ENCODE assay signal across 8 mouse cellular contexts in the genomic region with DNA sequence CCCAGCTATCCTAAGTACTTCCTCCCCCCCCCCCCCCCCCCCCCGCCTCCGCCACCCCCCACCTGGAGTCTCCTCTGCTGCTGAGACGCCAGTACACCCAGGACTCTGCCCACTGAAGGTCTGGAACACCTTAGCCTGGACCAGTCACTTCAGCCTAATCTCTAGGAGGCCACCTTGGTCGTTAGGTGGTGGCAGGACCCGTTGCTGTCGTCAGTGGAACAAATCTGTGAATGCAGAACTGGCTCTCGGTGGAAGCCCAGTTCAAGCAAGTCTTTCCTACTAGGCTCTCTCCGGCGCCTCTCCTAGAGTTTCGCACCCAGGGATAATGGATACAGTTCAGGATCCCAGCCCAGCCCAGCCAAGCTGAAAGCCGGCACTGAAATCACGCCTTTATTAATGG. TPM values are rescaled to one million over a fixed set of nuclear protein-coding genes. Genes with fewer than 3 reads are reported as not detected.
DNase-seq lines count a peak whose midpoint lies in the region; ATAC-seq and TF ChIP-seq lines count a peak whose summit lies in the region.

No protein-coding gene starts in this region.

- peak overlapping the region; percentile 52 for H3K4me2 ChIP-seq in hindbrain, embryonic 12.5 days (replicated peaks)
- peak overlapping the region; percentile 58 for H3K4me2 ChIP-seq in lung, embryonic 15.5 days

- no peak for DNase-seq in gastrocnemius, adult 2 months
- no peak for DNase-seq in gastrocnemius, postnatal 25 days
- peak; percentile 34 for DNase-seq in ZHBTc4 (ENCODE audit: low read depth, low spot score)
- no peak for DNase-seq in frontal cortex, postnatal 36 days (ENCODE audit: low spot score in 2 of 2)
- DNase-seq in thymus, postnatal 0 days (ENCODE audit: low spot score) = no peak
- no peak for DNase-seq in thymus, postnatal 4 days

- H3K9me3 ChIP-seq in hindbrain, embryonic 12.5 days (replicated peaks) = no peaks in the 10 kb centered on the region
- H3K9me3 ChIP-seq in lung, embryonic 15.5 days = no peaks in the 10 kb centered on the region

- H3K9ac ChIP-seq in hindbrain, embryonic 12.5 days = no peak overlapping the region
- no peak overlapping the region for H3K9ac ChIP-seq in lung, embryonic 15.5 days

- ATAC-seq in hindbrain, embryonic 12.5 days (ENCODE audit: low FRiP score) = no peak
- no peak for ATAC-seq in lung, embryonic 15.5 days (ENCODE audit: borderline replicate concordance, extremely low read depth, low FRiP score, low TSS enrichment)

- WGBS in hindbrain, embryonic 12.5 days = 31% methylated on average over 9 of the region's 12 CpGs
- 17% methylated on average over 10 of the region's 12 CpGs for WGBS in lung, embryonic 15.5 days

- H3K4me1 ChIP-seq in hindbrain, embryonic 12.5 days = peaks cover 36% of the 10 kb centered on the region
- H3K4me1 ChIP-seq in lung, embryonic 15.5 days = peaks cover 36% of the 10 kb centered on the region

- peak overlapping the region; percentile 75 for H3K4me3 ChIP-seq in gastrocnemius, adult 2 months
- peak overlapping the region; percentile 25 for H3K4me3 ChIP-seq in hindbrain, embryonic 12.5 days
- peak overlapping the region; percentile 28 for H3K4me3 ChIP-seq in lung, embryonic 15.5 days

- intact Hi-C loops in gastrocnemius, adult 2 months (cut with DNase I) = loop anchor here (1.0 to 5.0 kb wide), 2 partner anchors 15 to 72 kb away; no protein-coding TSS in a partner anchor

- H3K27ac ChIP-seq in gastrocnemius, adult 2 months = peak overlapping the region; percentile 75
- no peak overlapping the region for H3K27ac ChIP-seq in hindbrain, embryonic 12.5 days
- no peak overlapping the region for H3K27ac ChIP-seq in lung, embryonic 15.5 days

- TF ChIP-seq CTCF in gastrocnemius, adult 2 months (IDR thresholded peaks at IDR 0.05) = no peak

- peaks cover 56% of the 10 kb centered on the region for H3K27me3 ChIP-seq in hindbrain, embryonic 12.5 days
- H3K27me3 ChIP-seq in lung, embryonic 15.5 days = peaks cover 44% of the 10 kb centered on the region

- H3K36me3 ChIP-seq in hindbrain, embryonic 12.5 days = no peaks in the 10 kb centered on the region
- no peaks in the 10 kb centered on the region for H3K36me3 ChIP-seq in lung, embryonic 15.5 days

RNA-seq across cellular contexts. Expression of gene Trnp1, which starts 4.5 kb away (rescaled TPM):
- under 1 TPM; 0.36 to 0.61 TPM for total RNA-seq in gastrocnemius, adult 2 months (2021)
- under 1 TPM; 0.77 to 0.96 TPM for total RNA-seq in gastrocnemius, postnatal 25 days (2021)
- polyA plus RNA-seq in hindbrain, embryonic 12.5 days (2016; fragmentation: Nextera tagmentation; extraction: Ambion mirVana) = 4.3 and 4.8 TPM in 2 replicates
- polyA plus RNA-seq in lung, embryonic 15.5 days (2015; fragmentation: Nextera tagmentation; extraction: Ambion mirVana) = 0.79 and 1.2 TPM in 2 replicates
- polyA plus RNA-seq in thymus, postnatal 0 days (2015; fragmentation: Nextera tagmentation; extraction: Ambion mirVana) = 1.2 and 1.4 TPM in 2 replicates

RNA-seq across cellular contexts. Expression of gene Tent5b, which starts 14.0 kb away (rescaled TPM):
- total RNA-seq in gastrocnemius, adult 2 months (2021) = 1 to 10 TPM; 1.1 TPM
- 1 to 10 TPM in 1 of 2 experiments, under 1 TPM in 1; 0.38 to 1.2 TPM for total RNA-seq in gastrocnemius, postnatal 25 days (2021)
- polyA plus RNA-seq in hindbrain, embryonic 12.5 days (2016; fragmentation: Nextera tagmentation; extraction: Ambion mirVana) = 1.0 and 1.5 TPM in 2 replicates
- 1.5 and 1.9 TPM in 2 replicates for polyA plus RNA-seq in lung, embryonic 15.5 days (2015; fragmentation: Nextera tagmentation; extraction: Ambion mirVana)
- polyA plus RNA-seq in thymus, postnatal 0 days (2015; fragmentation: Nextera tagmentation; extraction: Ambion mirVana) = 0.38 and 0.40 TPM in 2 replicates

RNA-seq across cellular contexts. Expression of gene Kdf1, which starts 24.9 kb away (rescaled TPM):
- not detected for total RNA-seq in gastrocnemius, adult 2 months (2021)
- total RNA-seq in gastrocnemius, postnatal 25 days (2021) = not detected
- 1.4 and 4.0 TPM in 2 replicates for polyA plus RNA-seq in hindbrain, embryonic 12.5 days (2016; fragmentation: Nextera tagmentation; extraction: Ambion mirVana)
- 29.2 and 29.7 TPM in 2 replicates for polyA plus RNA-seq in lung, embryonic 15.5 days (2015; fragmentation: Nextera tagmentation; extraction: Ambion mirVana)
- polyA plus RNA-seq in thymus, postnatal 0 days (2015; fragmentation: Nextera tagmentation; extraction: Ambion mirVana) = 9.7 and 11.2 TPM in 2 replicates

RNA-seq across cellular contexts. Expression of gene Nudc, which starts 51.9 kb away (rescaled TPM):
- total RNA-seq in gastrocnemius, adult 2 months (2021) = 10 to 100 TPM; 45.6 to 53.5 TPM
- total RNA-seq in gastrocnemius, postnatal 25 days (2021) = 10 to 100 TPM; 40.3 to 44.7 TPM
- 326 and 340 TPM in 2 replicates for polyA plus RNA-seq in hindbrain, embryonic 12.5 days (2016; fragmentation: Nextera tagmentation; extraction: Ambion mirVana)
- 300 and 313 TPM in 2 replicates for polyA plus RNA-seq in lung, embryonic 15.5 days (2015; fragmentation: Nextera tagmentation; extraction: Ambion mirVana)
- 257 and 261 TPM in 2 replicates for polyA plus RNA-seq in thymus, postnatal 0 days (2015; fragmentation: Nextera tagmentation; extraction: Ambion mirVana)

RNA-seq across cellular contexts. Expression of gene Nr0b2, which starts 59.3 kb away (rescaled TPM):
- not detected for total RNA-seq in gastrocnemius, adult 2 months (2021)
- not detected for total RNA-seq in gastrocnemius, postnatal 25 days (2021)
- polyA plus RNA-seq in hindbrain, embryonic 12.5 days (2016; fragmentation: Nextera tagmentation; extraction: Ambion mirVana) = not detected in 2 replicates
- polyA plus RNA-seq in lung, embryonic 15.5 days (2015; fragmentation: Nextera tagmentation; extraction: Ambion mirVana) = 0.61 and 0.70 TPM in 2 replicates
- polyA plus RNA-seq in thymus, postnatal 0 days (2015; fragmentation: Nextera tagmentation; extraction: Ambion mirVana) = 0.33 and 0.37 TPM in 2 replicates

Comparison
In these comparisons a context has a peak if more than half of its experiments do, and no peak if none do; other contexts are left out.
1. H3K4me3 ChIP-seq: peak in every context shown above with its lines; median percentile 75 in gastrocnemius, adult 2 months; 28 in lung, embryonic 15.5 days; 25 in hindbrain, embryonic 12.5 days.